Mouse (Mus musculus): ENCODE data around the gene Tia1.

DNA sequence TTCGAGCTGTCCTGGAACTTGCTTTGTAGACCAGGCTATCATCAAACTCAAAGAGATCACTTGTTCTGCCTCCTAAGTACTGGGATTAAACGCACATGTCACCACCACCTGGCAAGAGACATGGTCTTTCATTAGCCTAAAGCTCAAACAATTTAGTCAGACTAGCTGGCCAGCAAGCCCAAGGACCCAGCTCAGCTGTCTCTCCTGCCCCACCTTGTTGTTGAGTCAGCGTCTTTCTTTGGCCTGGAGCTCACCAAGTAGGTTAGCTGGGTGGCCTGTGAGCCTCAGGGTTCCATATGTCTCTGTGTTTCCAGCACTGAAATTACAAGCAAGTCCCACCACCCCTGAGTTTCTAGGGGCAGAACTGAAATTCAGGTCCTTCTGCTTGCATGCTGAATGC is 59.1 kb downstream of the Tia1 start:
- TF ChIP-seq CTCF (IDR thresholded peaks at IDR 0.05; ENCODE audit: control insufficient read depth, insufficient read depth, low read length) (no peak), POLR2A (IDR thresholded peaks at IDR 0.05; ENCODE audit: borderline replicate concordance, control insufficient read depth, low read depth, low read length) (no peak)
